Mouse (Mus musculus) E14TG2a.4 (cell line): ENCODE measurements around the gene Gtf2a1l.

Source experiments
- H3K27me3 ChIP-seq: 2 replicates; pipeline ENCODE4 v1.6.1; 2014; ENCODE audit warnings: low read length, control low read depth; ENCODE audit not compliant: insufficient read depth
- H3K36me3 ChIP-seq: 2 replicates; pipeline ENCODE4 v1.6.1; 2014; ENCODE audit warnings: low read length, control low read depth; ENCODE audit not compliant: insufficient read depth
- H3K4me1 ChIP-seq: replicated peaks from 2 replicates; pipeline ENCODE4 v1.6.1; 2014; ENCODE audit warnings: low read depth, low read length, control low read depth
- H3K4me3 ChIP-seq: replicated peaks from 2 replicates; pipeline ENCODE4 v1.5.1; 2014; ENCODE audit warnings: mild to moderate bottlenecking, low read length
- H3K9me3 ChIP-seq: 2 replicates; pipeline ENCODE4 v1.6.1; 2014; ENCODE audit warnings: low read length, control low read depth
- CTCF ChIP-seq: conservative IDR thresholded peaks from 2 replicates; pipeline ENCODE4 v1.5.1; 2014; ENCODE audit warnings: low read length
- NANOG ChIP-seq: IDR thresholded peaks from 2 replicates; pipeline ENCODE4 v1.6.1; 2014; ENCODE audit warnings: borderline replicate concordance, low read length, mixed read lengths
- POU5F1 ChIP-seq: IDR thresholded peaks from 2 replicates; pipeline ENCODE4 v1.6.1; 2014; ENCODE audit warnings: low read length, borderline replicate concordance

Gtf2a1l gene

GRCm38 (mm10) chr17:88628676-88629380 is 39.6 kb upstream of the Gtf2a1l start:
- 0 out of 2 replicates have a peak overlapping the region, but pooled peaks have one; percentile 13 for H3K4me3 ChIP-seq
- H3K9me3 ChIP-seq: no peaks in the 10 kb centered on the region
- H3K27me3 ChIP-seq: no peaks in the 10 kb centered on the region
- H3K36me3 ChIP-seq: peaks cover 3% of the 10 kb centered on the region; the same call in 1 of the 2 replicates
- peaks cover 75% of the 10 kb centered on the region for H3K4me1 ChIP-seq
- TF ChIP-seq CTCF (no peak), NANOG (no peak), POU5F1 (no peak)

DNA sequence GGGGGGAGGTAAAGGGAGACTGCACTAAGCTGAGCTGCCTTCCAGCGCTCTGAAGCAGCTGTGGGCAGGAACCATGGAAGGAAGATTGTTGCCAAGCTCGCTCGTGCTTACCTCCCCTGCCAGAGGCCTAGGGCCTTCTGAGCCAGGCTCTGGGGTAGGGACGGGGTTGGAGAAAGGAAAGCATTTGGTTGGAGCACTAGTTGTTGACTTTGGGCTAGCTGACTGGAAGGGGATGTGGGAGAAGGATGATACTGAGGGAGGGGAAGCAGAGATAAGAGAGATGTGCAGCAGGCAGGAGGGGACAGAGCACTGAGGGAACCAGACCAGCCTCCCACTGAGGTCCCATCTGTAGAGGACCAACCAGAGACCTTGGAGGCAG is 39.1 kb upstream of the Gtf2a1l start:
- no peaks in the 10 kb centered on the region for H3K9me3 ChIP-seq
- TF ChIP-seq POU5F1 (no peak), NANOG (no peak), CTCF (no peak)
- H3K4me3 ChIP-seq: peak overlapping the region; percentile 62
- H3K27me3 ChIP-seq: no peaks in the 10 kb centered on the region
- H3K4me1 ChIP-seq: peaks cover 69% of the 10 kb centered on the region
- no peaks in the 10 kb centered on the region for H3K36me3 ChIP-seq

DNA sequence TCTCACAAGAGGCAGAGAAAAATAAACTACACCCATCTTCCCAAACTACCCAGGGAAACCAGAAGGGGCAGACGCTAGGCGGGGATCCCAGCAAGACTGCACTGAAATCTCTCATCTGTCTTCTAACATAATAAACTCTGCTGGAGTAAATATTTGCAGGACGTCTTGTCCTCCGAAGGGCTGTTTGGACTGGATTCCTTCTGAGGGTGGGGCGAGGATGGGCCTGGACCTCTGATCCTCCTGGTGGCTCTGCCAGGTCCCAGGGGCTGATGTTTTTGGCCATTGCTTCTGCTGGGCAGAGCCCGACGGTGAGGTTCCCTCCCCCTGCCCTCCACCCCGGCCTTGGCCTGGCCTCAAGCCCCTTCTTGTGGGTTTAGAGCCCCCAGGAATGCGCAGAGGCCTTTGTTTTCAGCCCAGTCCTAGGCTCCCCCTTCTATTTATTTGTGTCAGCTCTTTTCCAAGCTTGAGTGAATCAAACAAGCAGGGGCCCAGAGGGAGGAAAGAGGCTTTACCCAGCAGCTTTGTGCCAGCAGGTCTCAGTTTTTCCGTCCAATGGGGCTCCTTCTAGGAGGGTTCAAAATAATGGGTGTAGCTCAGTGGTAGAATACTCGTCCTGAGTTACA is 38.4 kb upstream of the Gtf2a1l start:
- H3K4me3 ChIP-seq: peak overlapping the region; percentile 62
- H3K4me1 ChIP-seq: peaks cover 64% of the 10 kb centered on the region
- peaks cover 1% of the 10 kb centered on the region for H3K27me3 ChIP-seq
- H3K9me3 ChIP-seq: no peaks in the 10 kb centered on the region
- no peaks in the 10 kb centered on the region for H3K36me3 ChIP-seq
- no peak for TF ChIP-seq NANOG
- TF ChIP-seq CTCF: no peak
- no peak for TF ChIP-seq POU5F1

DNA sequence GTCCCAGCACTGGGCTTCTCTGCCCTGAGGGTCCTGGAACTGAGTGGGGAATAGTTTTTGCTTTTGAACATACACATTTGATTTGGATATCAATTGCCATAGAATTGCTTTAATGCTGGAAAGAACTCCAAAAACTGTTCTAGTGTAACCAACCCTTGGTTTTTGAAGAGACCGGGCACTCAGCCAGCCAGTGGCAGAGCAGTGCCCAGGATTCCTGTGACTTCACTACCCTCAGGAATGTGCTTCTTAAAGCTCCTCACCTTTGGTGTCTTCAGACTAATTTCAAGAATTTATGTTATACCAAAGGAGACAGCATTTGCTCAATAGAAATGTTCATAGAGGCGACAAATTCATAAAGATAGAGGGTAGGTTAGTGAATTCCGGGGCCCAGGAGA is 37.9 kb upstream of the Gtf2a1l start:
- no peak for TF ChIP-seq NANOG
- no peak for TF ChIP-seq POU5F1
- no peak for TF ChIP-seq CTCF
- Histone ChIP-seq H3K27me3 (peaks cover 6% of the 10 kb centered on the region), H3K9me3 (no peaks in the 10 kb centered on the region), H3K4me1 (peaks cover 65% of the 10 kb centered on the region), H3K36me3 (no peaks in the 10 kb centered on the region; the same call in 1 of the 2 replicates), H3K4me3 (peak overlapping the region; percentile 62)

- Histone ChIP-seq H3K9me3 (no peaks in the 10 kb centered on the region), H3K27me3 (peaks cover 21% of the 10 kb centered on the region), H3K36me3 (peaks cover 5% of the 10 kb centered on the region; the same call in 1 of the 2 replicates), H3K4me3 (no peak overlapping the region), H3K4me1 (peaks cover 61% of the 10 kb centered on the region)
- TF ChIP-seq NANOG (no peak), CTCF (no peak), POU5F1 (no peak)
Observed at GRCm38 (mm10) chr17:88632631-88633030, 35.8 kb upstream of the Gtf2a1l start.

GRCm38 (mm10) chr17:88636076-88636475 is 32.4 kb upstream of the Gtf2a1l start:
- TF ChIP-seq POU5F1 (no peak), NANOG (no peak), CTCF (no peak)
- no peaks in the 10 kb centered on the region for H3K9me3 ChIP-seq
- H3K27me3 ChIP-seq: peaks cover 21% of the 10 kb centered on the region
- peak overlapping the region; percentile 44 for H3K4me3 ChIP-seq
- H3K4me1 ChIP-seq: peaks cover 36% of the 10 kb centered on the region
- peaks cover 5% of the 10 kb centered on the region; the same call in 1 of the 2 replicates for H3K36me3 ChIP-seq

GRCm38 (mm10) chr17:88636587-88636986 is 31.9 kb upstream of the Gtf2a1l start:
- H3K9me3 ChIP-seq: no peaks in the 10 kb centered on the region

GRCm38 (mm10) chr17:88641012-88641411 is 27.4 kb upstream of the Gtf2a1l start:
- peaks cover 10% of the 10 kb centered on the region for H3K27me3 ChIP-seq
- peaks cover under 1% of the 10 kb centered on the region; the same call in 1 of the 2 replicates for H3K36me3 ChIP-seq
- no peak for TF ChIP-seq POU5F1
- TF ChIP-seq NANOG: no peak
- peak; percentile 85 for TF ChIP-seq CTCF
- no peaks in the 10 kb centered on the region for H3K9me3 ChIP-seq
- peaks cover 20% of the 10 kb centered on the region for H3K4me1 ChIP-seq
- no peak overlapping the region for H3K4me3 ChIP-seq

More at GRCm38 (mm10) chr17:88636587-88636986, 31.9 kb upstream of the Gtf2a1l start:
- Histone ChIP-seq H3K36me3 (peaks cover 5% of the 10 kb centered on the region; the same call in 1 of the 2 replicates), H3K27me3 (peaks cover 21% of the 10 kb centered on the region), H3K4me3 (peak overlapping the region; percentile 44), H3K4me1 (peaks cover 31% of the 10 kb centered on the region)
- TF ChIP-seq CTCF (no peak), POU5F1 (no peak)
